Mouse (Mus musculus): ENCODE measurements around the gene Dgkg.
A peak's percentile ranks its signal among the peaks of the same experiment; 100 is the strongest.

The Dgkg gene

DNA sequence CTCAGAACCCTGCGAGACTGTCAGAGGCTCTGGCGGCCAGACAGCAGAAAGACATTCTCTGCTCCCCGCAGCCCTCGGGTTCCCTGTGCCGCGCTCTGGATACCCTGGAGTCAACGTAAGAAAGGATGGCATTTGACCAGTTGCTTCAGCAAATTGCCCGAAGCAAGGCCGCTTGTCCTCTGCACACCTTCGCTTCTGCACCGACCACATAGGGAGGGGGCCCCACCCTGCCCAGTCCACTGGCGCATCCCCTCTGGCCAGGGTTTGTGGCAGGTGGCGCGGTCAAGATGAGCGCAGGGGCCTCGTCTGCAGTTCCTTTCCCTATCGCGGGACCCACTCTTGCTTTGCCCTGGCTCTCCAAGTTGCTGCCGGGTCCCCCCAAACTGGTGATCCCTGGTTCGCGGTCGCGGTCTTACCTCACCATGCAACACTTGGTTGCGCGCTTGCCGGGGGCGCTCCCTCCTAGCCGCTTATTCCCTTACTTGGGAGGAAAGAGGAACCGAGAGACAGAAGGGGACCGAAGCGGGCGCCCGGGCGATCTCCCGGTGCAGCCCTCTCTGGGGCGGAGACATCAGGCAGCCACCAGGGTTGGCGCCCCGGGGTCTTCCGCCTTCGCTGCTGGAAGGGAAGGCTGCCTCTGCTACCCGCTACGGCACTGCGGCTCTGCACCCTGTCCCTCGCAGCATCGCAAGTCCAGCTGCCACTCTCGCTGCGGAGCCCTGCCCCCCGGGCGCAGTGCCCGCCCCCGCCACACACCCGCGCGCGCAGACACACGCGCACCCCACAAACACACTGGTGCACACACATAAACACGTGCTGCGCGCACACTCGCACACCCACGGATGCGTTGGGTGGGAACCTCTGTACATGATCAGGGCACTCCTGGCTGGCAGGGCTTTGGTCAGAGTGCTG lies at the start of gene Dgkg:
Gene Dgkg, minus strand, starts transcription at position 689 of the 912 bp plus-strand sequence.
- peak; percentile 28 to 39 for DNase-seq (ENCODE audit: low spot score in 2 of 2)

DNA sequence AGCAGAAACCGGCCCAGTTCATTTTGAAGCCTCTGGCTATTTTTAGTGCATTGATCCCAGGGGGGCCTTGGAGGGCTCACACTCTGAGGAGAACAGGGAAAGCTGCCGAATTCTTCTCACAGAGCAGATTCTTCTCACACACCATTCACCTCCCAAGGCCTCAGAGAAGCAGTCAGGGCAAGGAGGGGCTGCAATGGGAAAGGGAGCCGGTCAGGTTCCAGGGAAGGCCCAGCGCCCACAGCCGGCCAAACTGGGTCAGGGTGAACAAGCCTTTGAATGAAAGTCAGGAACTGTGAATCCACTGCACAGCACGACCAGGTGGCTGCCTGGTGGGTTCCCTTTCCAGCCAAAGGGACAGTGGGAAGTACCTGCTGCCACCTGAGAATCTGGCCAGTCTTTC lies 47.9 kb upstream of the Dgkg start:
- DNase-seq (ENCODE audit: low spot score in 2 of 2) = no peak

DNA sequence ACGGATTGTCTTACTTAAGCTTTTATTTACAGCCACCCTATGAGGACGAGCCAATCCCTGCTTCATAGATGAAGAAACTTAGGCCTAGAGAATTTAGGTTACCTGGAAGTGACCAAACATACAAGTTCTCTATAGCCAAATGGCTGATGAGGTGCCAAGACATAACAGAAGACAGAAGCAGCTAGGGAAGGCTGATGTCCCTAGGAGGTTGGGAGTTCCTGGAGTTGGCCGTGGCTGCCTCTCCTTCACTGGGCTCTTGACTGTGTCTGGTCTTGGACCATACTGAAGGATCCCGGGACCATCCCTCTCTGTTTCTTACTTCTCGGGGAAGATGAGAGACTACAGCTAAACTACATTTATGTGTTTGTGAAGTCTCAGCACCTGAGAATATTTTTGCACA lies 47.1 kb upstream of the Dgkg start:
- DNase-seq (ENCODE audit: low spot score in 2 of 2) = no peak

DNA sequence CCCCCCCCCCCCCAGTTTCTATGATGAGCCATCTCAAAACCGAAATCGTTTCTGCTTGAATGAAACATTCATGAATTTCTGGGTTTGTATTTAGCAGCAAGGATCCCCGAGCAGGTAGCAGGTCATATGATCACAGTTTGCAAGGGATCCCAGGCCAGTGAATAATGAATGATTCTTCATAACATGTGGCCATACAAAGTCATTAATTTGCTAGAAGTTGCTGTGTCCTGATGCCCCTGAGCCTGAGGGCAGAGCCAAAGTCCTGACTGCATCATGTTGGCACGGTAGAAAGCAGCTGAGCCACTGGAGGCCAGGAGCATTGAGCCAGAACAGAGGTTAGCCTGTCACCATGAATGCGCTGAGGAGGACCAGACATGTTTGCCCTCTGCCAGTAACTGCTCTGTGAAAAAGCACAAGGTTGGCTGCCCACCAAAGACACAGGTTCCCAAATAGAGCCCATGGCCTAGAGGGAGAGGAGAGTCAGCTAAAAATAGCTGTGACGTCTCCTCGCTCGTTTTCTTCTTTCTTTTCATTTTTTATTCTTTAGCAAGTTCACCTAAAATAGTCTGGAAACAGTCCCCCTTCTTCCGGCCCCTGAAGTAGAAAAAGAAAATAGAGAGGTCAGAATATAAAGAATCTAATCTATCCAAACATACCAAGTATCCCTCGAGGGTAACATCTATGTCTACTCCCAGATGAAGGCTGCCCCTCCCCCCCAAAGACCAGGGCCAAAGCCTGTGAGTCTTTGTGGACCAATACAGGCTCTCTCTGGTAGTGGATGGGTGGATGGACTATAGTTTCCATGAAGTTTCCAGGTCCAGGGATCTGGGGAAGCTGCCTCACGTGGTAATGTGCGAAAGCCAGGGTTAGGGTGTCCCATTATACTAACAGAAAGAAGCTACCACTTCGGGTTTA lies 42.1 kb upstream of the Dgkg start:
- no peak for DNase-seq (ENCODE audit: low spot score in 2 of 2)

DNA sequence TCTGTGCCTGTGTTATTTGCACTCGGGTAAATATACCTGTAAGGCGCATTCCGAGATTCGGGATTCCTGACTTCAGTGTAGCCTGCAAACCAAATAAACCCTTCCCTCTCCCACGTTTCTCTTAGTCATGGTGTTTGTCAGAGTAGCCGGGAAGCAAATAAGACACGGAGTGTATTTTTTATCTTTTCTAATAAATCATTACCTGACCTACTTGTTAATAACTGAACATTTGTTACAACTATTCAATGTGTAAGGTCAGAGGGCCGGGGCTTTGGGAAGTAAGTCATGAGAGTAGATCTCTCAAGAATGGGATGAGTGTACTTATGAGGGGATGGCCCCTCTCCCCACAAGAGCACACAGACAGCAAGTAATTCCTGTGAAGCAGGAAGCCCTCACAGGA lies 41.1 kb upstream of the Dgkg start:
- DNase-seq (ENCODE audit: low spot score in 2 of 2) = no peak

DNA sequence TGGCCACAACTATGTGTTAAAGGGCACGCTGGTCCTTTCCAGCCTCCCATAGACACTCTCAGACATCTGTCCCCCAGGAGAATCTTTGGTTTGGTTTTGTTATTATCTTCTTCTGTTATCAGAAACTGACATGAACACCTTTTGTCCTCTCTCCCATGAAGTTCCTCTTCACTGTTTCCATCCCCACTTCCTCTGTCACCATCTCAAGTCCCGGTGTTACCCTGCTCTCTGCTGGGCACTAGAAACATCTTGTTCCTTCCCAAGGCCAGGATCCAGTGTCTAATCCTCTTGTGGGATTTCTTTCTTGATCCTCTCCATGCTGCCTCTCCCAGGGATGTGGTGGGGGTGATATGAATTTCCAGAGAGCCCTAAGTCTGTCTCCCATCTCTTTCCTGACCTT lies 32.6 kb upstream of the Dgkg start:
- DNase-seq (ENCODE audit: low spot score in 2 of 2) = no peak

DNA sequence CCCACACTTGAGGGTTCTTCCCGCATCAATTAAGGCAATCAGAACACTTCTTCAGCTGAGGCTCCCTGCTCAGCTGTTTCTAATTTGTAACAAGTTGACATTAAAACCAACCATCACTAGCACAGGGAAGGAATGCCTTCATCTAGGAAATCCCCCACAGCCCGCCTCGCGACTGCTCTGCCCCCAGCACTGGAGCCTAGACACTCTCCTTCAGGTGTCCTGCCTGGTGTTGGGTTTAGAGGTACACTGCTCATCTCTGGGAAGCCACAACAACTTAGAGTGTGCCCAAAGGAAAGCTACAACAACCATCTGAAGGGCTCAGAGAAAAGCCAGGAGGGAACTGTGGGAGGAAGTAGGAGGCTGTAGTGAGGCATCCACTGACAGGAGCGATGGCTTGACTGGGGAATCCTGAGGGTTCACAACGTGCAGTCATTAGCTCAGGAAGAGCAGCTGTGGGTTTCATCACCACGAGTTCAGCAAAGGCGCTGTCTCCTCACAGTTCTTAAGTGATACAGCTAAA lies 30.8 kb upstream of the Dgkg start:
- DNase-seq (ENCODE audit: low spot score in 2 of 2) = peak in 1 of 2 experiments; percentile 12

DNA sequence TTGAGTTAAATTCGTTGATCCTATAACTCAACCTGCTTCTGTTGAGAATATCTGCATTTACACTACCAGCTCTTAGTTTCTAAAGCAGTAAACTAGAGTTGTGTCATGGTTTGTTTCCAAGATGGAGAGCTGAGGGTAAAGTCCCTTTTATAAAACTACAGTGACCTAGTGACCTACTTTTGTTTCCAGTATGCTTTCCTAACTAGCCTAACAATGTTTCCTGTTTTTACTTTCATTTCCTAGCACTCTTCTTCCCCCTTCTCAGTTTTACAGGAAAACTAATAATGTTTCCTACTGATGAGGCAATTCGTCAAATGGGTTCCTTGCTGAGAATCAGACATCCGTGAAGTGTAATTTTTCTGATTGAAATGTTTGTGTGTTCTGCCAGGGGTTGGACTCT lies 26.6 kb upstream of the Dgkg start:
- DNase-seq (ENCODE audit: low spot score in 2 of 2) = no peak

DNA sequence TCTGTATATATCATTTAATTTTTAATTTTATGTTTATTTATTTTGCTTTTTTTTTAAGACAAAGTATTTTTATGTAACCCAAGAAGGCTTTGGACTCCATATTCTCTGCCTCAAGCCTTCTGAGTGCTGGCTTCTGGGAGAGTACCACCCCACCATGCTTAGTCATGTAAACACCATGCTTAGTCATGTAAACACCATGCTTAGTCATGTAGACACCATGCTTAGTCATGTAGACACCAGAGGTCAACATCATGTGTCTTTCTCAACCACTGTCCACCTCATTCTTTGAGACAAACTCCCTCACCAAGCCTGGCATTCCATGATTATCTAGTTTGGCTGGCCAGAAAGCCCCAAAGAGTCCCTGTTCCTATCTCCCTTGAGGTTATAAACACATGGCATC lies 25.7 kb upstream of the Dgkg start:
- no peak for DNase-seq (ENCODE audit: low spot score in 2 of 2)

DNA sequence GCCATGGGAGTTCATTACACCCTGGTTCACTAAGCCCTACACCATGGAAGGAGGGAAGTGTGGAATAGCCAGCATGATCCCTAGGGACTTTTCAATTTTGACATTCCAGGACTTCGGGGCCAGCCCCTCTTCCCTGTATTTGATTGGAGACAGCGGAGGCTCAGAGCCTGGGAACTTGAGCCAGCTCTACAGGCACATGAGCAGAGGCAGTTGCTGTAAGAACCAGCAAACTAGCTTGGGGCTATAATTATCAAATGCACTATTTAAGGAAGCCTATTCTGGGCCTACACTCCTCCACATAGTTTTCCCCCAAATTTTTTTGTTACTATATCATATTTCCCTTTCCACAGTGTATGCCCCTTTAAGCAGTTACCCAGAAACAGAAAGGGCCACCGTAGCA lies 22.6 kb upstream of the Dgkg start:
- no peak for DNase-seq (ENCODE audit: low spot score in 2 of 2)

DNA sequence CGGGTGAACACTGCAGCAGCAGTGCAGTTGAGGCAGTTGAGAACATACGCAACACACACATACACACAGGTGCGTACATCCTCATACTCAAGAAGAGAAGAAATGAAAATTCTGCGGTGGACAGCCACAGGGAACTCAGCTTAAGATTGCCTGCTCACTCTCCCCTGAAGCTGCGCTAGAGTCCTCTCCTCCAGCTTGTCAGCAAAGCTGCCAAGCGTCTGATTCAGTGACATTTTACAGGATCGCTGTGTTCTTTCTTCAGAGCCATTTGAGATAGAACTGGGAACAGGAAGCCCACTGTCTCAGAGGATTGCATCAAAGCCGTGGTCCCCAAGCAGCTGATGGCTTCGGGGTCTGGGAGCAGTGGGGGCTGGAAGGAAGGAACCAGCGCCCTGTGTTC lies 17.6 kb upstream of the Dgkg start:
- DNase-seq (ENCODE audit: low spot score in 2 of 2) = no peak

DNA sequence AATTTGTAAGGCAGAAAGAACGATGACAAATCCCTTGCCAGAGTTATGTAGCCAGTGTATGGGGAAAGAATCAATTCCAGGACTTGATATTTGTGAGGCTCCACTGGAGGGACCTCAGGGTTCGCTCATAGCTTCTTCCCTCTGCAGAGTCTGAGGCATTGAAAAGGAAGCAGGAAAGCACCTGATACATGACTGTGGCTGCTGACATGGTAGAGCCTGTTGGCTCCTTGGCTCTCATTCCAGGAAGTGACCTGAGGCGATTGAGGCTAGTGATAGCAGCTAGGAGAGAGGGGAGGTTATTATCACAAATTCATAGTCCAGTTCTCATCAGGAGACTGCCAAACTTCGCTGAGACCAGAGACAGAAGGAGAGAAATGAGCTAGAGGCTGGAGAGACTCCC lies 17.1 kb upstream of the Dgkg start:
- DNase-seq (ENCODE audit: low spot score in 2 of 2) = no peak

DNA sequence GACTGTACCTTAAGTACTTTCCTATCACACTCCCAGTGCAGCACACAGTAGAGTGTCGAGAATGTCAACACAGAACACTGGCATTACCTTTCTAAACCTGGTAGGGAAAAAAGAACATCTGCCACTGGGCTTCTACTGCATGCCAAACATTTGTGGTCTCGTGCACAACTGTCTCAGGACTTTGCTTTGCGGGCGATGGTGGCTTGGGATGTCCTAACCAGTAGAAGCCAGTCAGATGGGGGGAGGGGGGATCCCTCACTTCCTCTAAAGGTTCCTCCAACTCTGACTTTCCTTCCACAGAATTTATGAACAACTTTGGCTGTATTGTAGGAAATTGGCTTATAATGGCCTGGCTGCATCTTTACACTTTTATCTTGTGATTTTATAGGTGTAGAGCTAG lies 7.0 kb upstream of the Dgkg start:
- no peak for DNase-seq (ENCODE audit: low spot score in 2 of 2)

DNA sequence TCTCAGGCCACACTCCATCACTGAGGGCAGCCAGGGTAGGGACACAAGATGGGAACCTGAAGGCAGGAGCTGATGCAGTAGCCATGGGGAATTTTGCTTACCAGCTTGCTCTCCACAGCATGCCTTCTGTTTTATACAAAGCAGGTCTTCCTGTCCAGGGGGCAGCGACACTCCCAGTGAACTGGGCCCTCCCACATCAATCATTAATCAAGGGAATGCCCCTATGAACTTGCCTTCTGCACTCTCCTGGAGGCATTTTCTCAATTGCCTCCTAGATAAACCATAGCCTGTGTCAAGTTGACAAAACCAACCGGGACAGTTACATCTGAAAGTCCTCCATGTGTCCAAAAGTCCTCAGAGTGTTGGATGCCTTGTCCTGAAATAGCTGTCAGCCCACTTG lies 6.1 kb upstream of the Dgkg start:
- DNase-seq (ENCODE audit: low spot score in 2 of 2) = no peak

DNA sequence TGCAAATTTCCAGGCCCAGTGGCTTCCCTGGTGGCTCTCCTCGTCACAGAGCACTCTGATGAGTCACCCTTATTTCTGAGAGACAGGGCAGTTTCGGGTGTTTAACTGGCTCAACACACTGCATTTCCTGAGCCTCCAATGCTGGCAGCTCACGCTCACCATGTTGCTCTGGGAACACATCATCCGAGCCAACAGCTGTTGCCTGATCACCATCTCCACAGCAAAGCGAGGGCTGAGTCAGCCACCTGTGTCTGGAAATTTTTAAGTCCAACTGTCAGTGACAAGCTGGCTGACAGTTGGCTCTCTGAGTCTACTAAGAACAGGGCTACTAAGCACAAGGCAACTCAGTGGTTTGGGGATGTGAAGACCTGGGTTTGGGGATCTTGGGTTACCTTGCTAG lies 4.1 kb upstream of the Dgkg start:
- DNase-seq (ENCODE audit: low spot score in 2 of 2) = peak; percentile 25 to 27

DNA sequence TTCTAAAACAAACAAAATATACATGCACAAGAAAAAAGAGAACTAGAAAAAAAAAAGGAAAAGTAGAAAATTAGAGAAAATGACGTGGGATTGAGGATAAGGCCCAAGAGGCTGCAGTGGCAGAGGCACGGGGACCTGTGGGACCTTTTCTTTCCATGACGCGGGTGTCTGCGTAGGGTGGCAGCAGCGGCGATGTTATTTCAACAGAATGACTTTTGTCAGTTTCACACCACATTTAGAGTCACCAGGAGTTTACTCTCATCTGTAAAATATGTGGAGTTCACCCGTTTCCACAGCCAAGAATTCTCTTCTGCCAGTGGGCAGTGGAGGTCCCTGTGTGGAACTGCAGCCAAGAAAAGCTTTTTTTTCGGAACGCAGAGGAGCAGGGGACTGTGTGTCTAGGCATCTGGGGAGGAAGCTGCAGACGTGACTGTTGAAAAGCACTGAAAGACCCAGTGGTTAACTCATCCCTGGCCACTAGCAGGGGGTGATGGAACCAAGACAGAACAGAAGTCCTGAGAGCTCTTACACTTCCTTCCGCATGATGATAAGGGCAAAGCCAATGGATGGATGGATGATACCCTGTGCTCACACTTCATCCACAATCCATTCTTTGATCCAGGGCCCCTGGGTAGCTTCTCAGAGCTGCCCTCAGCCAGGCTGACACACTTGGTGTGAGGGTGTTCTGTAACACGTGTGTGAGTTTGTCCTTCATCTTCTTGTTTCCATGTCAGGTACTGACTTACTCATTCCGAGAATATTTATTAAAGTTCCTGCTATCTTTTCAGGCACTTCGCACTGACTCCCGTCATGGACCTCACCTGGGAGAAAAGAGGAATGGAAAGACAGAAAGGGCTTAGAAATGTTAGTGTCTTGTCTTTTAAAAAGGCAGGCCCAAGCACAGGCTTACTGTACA lies 1.1 kb upstream of the Dgkg start:
- DNase-seq (ENCODE audit: low spot score in 2 of 2) = no peak

DNA sequence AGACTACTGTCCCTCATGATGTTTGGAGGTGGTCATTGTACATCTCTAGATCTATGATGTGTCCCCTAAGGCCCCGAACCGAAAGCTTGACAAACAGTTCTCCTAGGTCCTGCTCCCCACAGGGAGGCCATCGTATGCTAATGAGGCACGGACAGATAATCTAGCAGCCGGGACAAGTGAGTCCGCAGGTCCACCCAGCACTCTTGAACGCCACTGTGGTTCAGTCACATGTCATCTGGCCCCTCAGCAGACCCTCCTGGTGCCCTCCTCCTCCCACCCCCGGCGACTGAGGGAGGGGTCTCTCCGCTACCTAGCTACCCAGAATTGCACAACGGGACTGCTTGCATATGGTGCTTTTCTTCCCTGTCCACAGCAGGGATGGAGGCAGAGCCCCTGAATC lies 1.2 kb downstream of the Dgkg start:
- no peak for DNase-seq (ENCODE audit: low spot score in 2 of 2)

DNA sequence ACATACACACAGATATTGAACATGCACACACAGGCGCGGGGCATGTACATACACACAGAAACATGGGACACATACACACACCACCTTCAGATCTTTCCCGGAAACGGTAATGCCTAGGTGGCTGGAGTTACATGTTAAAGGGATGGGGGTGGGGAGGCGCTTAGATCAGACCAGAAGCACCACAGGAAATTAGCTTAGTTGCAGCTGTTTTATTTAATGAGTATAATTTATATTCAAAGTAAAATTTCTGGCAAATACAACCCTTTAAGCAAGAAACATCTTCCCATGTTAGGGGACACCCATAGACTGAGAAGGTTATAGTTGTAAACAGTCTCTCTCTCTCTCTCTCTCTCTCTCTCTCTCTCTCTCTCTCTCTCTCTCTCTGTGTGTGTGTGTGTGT lies 1.8 kb downstream of the Dgkg start:
- DNase-seq (ENCODE audit: low spot score in 2 of 2) = no peak

DNA sequence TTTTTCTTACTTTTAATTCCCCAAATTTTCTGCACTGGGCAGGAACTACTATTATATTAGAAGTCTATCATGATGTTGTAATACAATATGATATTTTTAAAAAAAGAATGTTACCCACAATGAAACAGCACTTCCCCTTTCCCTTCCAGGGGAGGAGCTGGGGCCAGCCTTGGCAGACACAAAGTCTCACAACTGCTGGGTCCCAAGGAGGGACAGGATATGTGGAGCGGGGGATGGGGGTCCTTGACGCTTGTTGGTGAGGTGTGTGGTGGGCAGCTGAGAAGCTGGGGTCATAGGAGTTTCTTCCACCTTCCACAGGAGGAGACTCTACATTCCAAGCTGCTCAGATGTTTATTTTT lies 2.6 kb downstream of the Dgkg start:
- DNase-seq (ENCODE audit: low spot score in 2 of 2) = no peak

DNA sequence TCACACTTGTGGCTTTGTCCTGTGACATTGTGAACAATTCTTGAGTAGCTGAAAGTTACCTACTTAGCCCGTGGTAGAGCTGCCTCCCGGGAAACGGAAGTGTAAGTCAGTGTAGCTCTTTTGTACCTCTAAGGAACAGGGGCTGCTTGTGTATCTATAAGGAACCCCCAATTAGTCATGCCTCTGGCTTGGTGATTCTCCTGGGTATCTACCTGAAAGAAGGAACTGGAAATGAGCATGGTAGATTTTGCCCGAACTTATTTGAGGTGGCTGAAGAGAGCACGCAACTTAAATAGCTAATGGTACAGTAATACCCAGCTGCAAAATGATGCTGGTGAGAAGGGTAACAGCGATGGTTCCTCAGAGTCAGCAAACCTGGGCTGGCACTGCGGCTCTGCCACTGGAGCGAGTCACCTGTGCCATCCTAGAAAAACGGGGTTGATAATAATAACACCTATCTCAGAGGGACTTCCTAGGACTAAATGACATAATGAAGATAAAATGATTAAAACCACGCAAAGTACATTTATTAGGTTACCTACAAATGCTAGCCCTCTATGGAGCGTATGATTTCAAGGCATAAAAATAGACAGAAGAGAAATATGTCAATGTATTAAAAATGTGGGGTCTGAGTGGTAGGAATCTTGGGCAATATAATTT lies 3.1 kb downstream of the Dgkg start:
- DNase-seq (ENCODE audit: low spot score in 2 of 2) = no peak

DNA sequence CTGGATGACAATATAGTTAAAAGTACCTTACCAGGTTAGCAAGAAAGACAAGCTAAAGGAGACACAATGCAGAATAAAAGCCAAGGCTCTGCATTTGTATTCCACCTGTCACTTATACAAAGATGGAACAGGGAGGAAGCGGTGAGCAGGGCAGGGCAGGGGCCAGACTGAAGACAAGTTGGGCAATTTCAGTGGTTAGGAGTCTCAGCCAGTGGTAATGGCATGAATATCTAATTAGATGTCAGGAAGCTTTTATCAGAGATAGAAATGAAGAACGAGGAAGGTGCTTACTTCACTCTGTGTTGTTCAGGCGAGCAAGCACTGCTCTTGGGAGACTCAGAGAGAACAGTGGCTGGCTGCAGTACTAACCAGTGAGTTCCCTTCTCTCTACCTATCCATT lies 5.8 kb downstream of the Dgkg start:
- DNase-seq (ENCODE audit: low spot score in 2 of 2) = no peak

Data from frontal cortex, postnatal 25 days (tissue).